Mouse (Mus musculus) left cerebral cortex, postnatal 25 days (tissue): ENCODE measurements at regions not wholly inside any gene's neighbourhood (a gene's known extent, or its start where the extent isn't known, plus 50 kb on each side); places are given as distances from the start of the nearest gene placed in this dataset.
A peak's percentile ranks its signal among the peaks of the same experiment; 100 is the strongest.

ENCODE experiments used
- DNase-seq, 2 experiments: peaks; one replicate each; pipeline ENCODE4 v3.0.0; 2022; ENCODE audit warnings: low spot score in 2 of 2, mixed read lengths in 1 of 2
- intact Hi-C: fragments of 180-260 bp; cut with DNase I; formaldehyde crosslinking; loops from one replicate; pipeline ENCODE4 v1.15.1; 2025

GRCm38 (mm10) chr14:112895561-112895960, 418.8 kb upstream of the Tpm3-rs7 start:
- intact Hi-C loops, result loop anchor here (10.0 kb wide), 1 partner anchor 1221 kb away; the partner anchor contains the start of gene Slitrk5
- peak in 1 of 2 experiments; percentile 47 for DNase-seq

- no peak for DNase-seq
- intact Hi-C loops, result no loop called here
Measured at GRCm38 (mm10) chr14:112901171-112901570, 413.2 kb upstream of the Tpm3-rs7 start.

GRCm38 (mm10) chr14:112917148-112917547, 397.3 kb upstream of the Tpm3-rs7 start:
- intact Hi-C loops, result no loop called here
- peak in 1 of 2 experiments; percentile 5 for DNase-seq
